Mouse (Mus musculus): ENCODE measurements at regions not wholly inside any gene's neighbourhood (a gene's known extent, or its start where the extent isn't known, plus 50 kb on each side); places are given as distances from the start of the nearest gene placed in this dataset.

GRCm38 (mm10) chr13:59970430-59970829 is 147.5 kb upstream of the Tut7 start:
- TF ChIP-seq GATA1 (IDR thresholded peaks at IDR 0.05; ENCODE audit: low read length) (no peak), TAL1 (IDR thresholded peaks at IDR 0.05; ENCODE audit: low read length) (no peak)
